Mouse (Mus musculus) thymus, adult 2 months (tissue): ENCODE results near the gene Olfr15. TPM values are rescaled to one million over a fixed set of nuclear protein-coding genes. Genes with fewer than 3 reads are reported as not detected.
"Not testable (repeated sequence)": the region's sequence is repeated elsewhere in the genome, so short reads cannot be mapped to it uniquely, and the experiment has no call there.

Experiments
- DNase-seq: peaks from one replicate; pipeline ENCODE4 v3.0.0; 2021
- H3K27ac ChIP-seq: fragments of 200-500 bp; 2 replicates; pipeline ENCODE4 v1.5.1; 2012; ENCODE audit warnings: low read length, control low read depth; ENCODE audit not compliant: control insufficient read depth, insufficient read depth
- H3K27me3 ChIP-seq: fragments of 200-500 bp; 2 replicates; pipeline ENCODE4 v1.6.1; 2012; ENCODE audit warnings: mild to moderate bottlenecking, low read length, moderate library complexity, mixed read lengths; ENCODE audit not compliant: control insufficient read depth, insufficient read depth
- H3K36me3 ChIP-seq: fragments of 200-500 bp; 2 replicates; pipeline ENCODE4 v1.6.1; 2012; ENCODE audit warnings: mild to moderate bottlenecking, low read length, moderate library complexity; ENCODE audit not compliant: control insufficient read depth, insufficient read depth
- H3K4me1 ChIP-seq: fragments of 200-500 bp; replicated peaks from 2 replicates; pipeline ENCODE4 v1.6.1; 2012; ENCODE audit warnings: low read length; ENCODE audit not compliant: control insufficient read depth, insufficient read depth
- H3K4me3 ChIP-seq: fragments of 200-500 bp; 2 replicates; pipeline ENCODE4 v1.5.1; 2012; ENCODE audit warnings: mild to moderate bottlenecking, low read length, control low read depth, moderate library complexity; ENCODE audit not compliant: control insufficient read depth, insufficient read depth
- CTCF ChIP-seq: fragments of 200-500 bp; IDR thresholded peaks from 2 replicates; pipeline ENCODE4 v1.5.1; 2012; ENCODE audit warnings: mild to moderate bottlenecking, control low read depth, low read length, moderate library complexity, borderline replicate concordance; ENCODE audit not compliant: control insufficient read depth, poor library complexity, insufficient read depth; ENCODE audit errors: extremely low read depth
- POLR2A ChIP-seq: fragments of 200-500 bp; IDR thresholded peaks from 2 replicates; pipeline ENCODE4 v1.6.1; 2012; ENCODE audit warnings: mild to moderate bottlenecking, low read length, control low read depth, moderate library complexity; ENCODE audit not compliant: control insufficient read depth, poor library complexity, insufficient read depth; ENCODE audit errors: extremely low read depth
- WGBS: fragments of 180-500 bp; shearing (Covaris S2); methylation state at CpG from one replicate; pipeline ENCODE4 v1.1.7; 2018; 5-methylcytosine and 5-hydroxymethylcytosine counted together
- polyA plus RNA-seq: library from polyadenylated mRNA; depleted of rRNA; stranded (reverse); fragments of >200 nt; gene quantifications from 2 replicates; pipeline ENCODE4 v1.2.3, GENCODE M21; 2012

The Olfr15 gene
- polyA plus RNA-seq, 1 experiment, result not detected

DNA sequence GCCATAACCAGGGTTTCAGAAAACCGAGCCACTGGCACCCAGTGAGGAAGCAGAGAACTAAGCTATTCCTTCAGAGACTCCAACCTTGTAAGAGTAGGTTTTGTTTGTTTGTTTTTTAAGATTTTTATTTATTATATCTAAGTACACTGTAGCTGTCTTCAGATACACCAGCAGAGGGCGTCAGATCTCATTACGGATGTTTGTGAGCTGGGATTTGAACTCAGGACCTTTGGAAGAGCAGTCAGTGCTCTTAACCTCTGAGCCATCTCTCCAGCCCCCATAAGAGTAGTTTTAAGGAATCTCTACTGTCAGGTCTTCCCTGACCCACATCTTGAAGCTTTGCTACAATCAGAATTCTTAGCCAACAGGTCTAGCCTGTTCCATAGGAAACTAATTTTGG, 17.7 kb downstream of the Olfr15 start:
- DNase-seq, result no peak
- Histone ChIP-seq H3K27me3 (no peaks in the 10 kb centered on the region), H3K36me3 (no peaks in the 10 kb centered on the region), H3K4me1 (peaks cover 6% of the 10 kb centered on the region; the same call in 1 of the 2 replicates), H3K27ac (no peak overlapping the region), H3K4me3 (no peak overlapping the region)
- no peak for TF ChIP-seq CTCF
- no peak for TF ChIP-seq POLR2A
- 83% methylated on average over 3 of the region's 3 CpGs for WGBS

DNA sequence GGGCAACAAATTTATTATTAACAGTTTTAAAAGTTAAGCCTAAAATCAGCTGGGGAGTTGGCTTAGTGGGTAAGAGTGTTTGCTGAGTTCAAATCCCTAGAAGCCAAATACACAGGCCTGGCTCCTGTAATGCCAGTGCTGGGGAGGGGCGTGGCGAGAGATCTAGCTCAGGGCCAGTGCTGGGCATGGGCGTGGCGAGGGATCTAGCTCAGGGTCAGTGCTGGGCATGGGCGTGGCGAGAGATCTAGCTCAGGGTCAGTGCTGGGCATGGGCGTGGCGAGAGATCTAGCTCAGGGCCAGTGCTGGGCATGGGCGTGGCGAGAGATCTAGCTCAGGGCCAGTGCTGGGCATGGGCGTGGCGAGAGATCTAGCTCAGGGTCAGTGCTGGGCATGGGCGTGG, 20.6 kb downstream of the Olfr15 start:
- not testable (repeated sequence) for H3K27ac ChIP-seq, H3K36me3 ChIP-seq, DNase-seq, H3K4me1 ChIP-seq, H3K4me3 ChIP-seq, H3K27me3 ChIP-seq
- WGBS, result 97% methylated on average over 13 of the region's 13 CpGs

DNA sequence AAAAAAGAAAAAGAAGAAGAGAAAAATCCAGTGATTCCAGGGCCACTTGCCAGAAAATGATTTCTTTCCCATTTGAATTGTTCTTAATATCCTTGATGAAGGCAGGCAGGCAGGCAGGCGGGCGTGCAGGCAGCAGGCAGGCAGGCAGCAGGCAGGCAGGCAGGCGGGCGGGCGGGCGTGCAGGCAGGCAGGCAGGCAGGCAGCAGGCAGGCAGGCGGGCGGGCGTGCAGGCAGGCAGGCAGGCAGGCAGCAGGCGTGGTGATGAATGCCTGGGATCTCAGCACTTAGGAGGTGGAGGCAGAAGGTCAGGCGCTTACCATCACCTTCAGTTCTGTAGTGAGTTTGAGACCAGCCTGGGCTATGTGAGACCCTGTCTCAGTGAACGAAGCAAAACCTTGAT, 21.9 kb downstream of the Olfr15 start:
- TF ChIP-seq CTCF (no peak), POLR2A (no peak)
- H3K36me3 ChIP-seq, result no peaks in the 10 kb centered on the region
- 95% methylated on average over 12 of the region's 12 CpGs for WGBS
- H3K4me1 ChIP-seq, result peaks cover 3% of the 10 kb centered on the region; the same call in 1 of the 2 replicates
- H3K4me3 ChIP-seq, result no peak overlapping the region
- H3K27ac ChIP-seq, result no peak overlapping the region
- no peaks in the 10 kb centered on the region for H3K27me3 ChIP-seq
- no peak for DNase-seq

DNA sequence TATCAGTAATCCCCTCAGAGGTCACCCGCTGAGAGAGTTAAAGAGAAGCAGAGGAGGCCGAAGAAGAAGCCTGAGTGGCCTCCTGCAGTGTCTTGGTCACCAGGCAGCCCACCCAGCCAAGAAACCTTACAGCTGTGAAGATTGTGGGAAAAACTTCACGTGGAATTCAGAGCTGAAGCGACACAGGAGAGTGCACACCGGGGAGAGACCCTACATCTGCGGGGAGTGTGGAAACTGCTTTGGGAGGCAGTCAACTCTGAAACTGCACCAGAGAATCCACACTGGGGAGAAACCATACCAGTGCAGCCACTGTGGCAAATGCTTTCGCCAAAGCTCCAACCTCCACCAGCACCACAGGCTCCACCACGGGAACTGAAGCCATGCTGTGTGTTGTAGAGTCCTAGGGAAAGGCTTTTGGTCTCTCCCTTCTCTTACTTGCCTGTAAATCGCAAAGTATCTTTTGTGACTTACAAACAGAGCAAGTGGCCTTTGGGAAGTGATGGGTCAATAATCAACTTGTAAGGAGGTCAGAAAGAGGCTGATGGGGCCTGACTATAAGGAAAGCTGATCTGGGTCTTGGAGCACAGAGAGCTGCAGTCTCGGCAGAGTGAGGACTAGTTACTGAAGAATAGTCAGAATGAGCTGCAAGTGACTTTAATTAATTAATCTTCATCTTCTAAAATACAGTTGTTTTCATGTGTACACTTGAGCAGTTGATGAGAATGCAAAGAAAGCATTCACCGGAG, 23.9 kb downstream of the Olfr15 start:
- TF ChIP-seq POLR2A (no peak), CTCF (no peak)
- WGBS, result 93% methylated on average over 11 of the region's 11 CpGs
- Histone ChIP-seq H3K36me3 (no peaks in the 10 kb centered on the region), H3K4me3 (no peak overlapping the region), H3K4me1 (no peaks in the 10 kb centered on the region; the same call in 1 of the 2 replicates), H3K27me3 (no peaks in the 10 kb centered on the region), H3K27ac (no peak overlapping the region)
- DNase-seq, result no peak

DNA sequence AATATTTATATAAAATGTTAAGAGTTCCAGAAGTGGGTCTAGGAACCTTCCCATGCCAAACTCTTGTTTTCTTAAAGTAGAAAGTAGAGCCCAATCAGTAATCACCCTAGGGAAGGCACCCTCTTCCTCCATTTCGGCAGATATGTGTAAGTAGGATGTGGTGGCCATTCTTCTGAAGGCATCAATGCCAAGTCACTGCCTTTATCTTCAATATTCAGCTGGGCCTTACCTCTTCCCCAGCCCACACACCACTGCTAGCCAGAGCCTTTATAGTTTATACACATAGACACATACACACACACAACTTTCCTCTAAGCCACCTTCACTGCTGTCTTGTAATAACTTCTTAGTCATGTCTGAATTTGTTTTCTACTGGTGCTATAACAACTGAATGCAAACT, 25.1 kb downstream of the Olfr15 start:
- H3K27me3 ChIP-seq, result no peaks in the 10 kb centered on the region
- no peaks in the 10 kb centered on the region; the same call in 1 of the 2 replicates for H3K4me1 ChIP-seq
- WGBS, result 63% methylated on average over 1 of the region's 1 CpGs
- H3K27ac ChIP-seq, result no peak overlapping the region
- TF ChIP-seq POLR2A, result no peak
- TF ChIP-seq CTCF, result no peak
- no peaks in the 10 kb centered on the region for H3K36me3 ChIP-seq
- H3K4me3 ChIP-seq, result no peak overlapping the region
- no peak for DNase-seq

DNA sequence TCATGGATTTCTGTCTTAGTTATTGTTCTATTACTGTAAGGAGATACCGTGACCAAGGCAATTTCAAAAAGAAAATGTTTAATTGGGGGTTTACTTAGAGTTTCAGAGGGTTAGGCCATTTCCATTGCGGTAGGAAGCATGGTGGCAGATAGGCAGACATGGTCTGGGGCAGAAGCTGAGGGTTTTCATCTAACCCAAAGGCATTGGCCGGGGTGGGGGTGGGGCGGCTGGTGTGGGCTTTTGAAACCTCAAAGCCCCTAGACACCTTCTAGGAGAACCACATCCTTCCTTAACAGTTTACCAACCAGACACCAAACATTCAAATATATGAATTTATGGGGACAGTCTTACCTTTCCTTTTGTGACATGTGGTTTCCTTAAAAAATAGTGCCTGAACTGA, 28.6 kb downstream of the Olfr15 start:
- Histone ChIP-seq H3K4me1 (no peaks in the 10 kb centered on the region; the same call in 1 of the 2 replicates), H3K4me3 (no peak overlapping the region), H3K27ac (no peak overlapping the region), H3K36me3 (no peaks in the 10 kb centered on the region; the same call in 1 of the 2 replicates), H3K27me3 (no peaks in the 10 kb centered on the region)
- no peak for DNase-seq
- 23% methylated on average over 4 of the region's 4 CpGs for WGBS
- TF ChIP-seq CTCF, result no peak
- TF ChIP-seq POLR2A, result no peak

DNA sequence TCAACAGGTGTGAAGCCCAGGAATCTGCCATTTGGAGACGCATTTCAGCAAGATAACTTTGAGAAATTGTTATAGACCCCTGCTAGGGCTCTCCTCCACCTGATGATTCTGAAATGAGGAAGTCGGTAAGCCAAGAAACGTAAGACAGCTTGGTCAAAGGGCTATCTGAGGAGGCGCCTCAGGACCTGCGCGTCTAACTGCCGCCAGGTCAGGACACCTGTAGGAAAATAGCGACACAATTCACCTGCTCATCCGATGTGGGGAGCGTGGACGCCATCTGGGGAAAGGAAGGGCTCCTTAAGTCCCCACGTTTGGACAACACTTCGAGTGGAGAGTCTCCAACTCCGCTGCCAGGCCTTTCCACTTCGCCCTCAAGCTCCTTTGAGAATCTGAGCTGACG, 41.1 kb downstream of the Olfr15 start:
- Histone ChIP-seq H3K27ac (peak overlapping the region; percentile 43; the same call in 1 of the 2 replicates), H3K36me3 (peaks cover under 1% of the 10 kb centered on the region; the same call in 1 of the 2 replicates), H3K4me3 (peak overlapping the region; percentile 71), H3K27me3 (no peaks in the 10 kb centered on the region), H3K4me1 (peaks cover 7% of the 10 kb centered on the region)
- TF ChIP-seq POLR2A (no peak), CTCF (no peak)
- WGBS, result 1% methylated on average over 16 of the region's 16 CpGs
- no peak for DNase-seq
